Mouse (Mus musculus) spleen, adult 2 months (tissue): ENCODE results near the gene Vash2. TPM values are rescaled to one million over a fixed set of nuclear protein-coding genes. Genes with fewer than 3 reads are reported as not detected.

ENCODE experiments used
- DNase-seq, 2 experiments: peaks; one replicate each; pipeline versions ENCODE4 v3.0.0 to v3.0.0-alpha.2; 2012 to 2021; ENCODE audit warnings: low spot score in 2 of 2, low read depth in 1 of 2
- H3K27ac ChIP-seq: fragments of 200-500 bp; 2 replicates; pipeline ENCODE4 v1.5.1; 2012; ENCODE audit warnings: low read length, inconsistent platforms; ENCODE audit not compliant: insufficient read depth
- H3K27me3 ChIP-seq: fragments of 200-500 bp; 2 replicates; pipeline ENCODE4 v1.6.1; 2012; ENCODE audit warnings: mild to moderate bottlenecking, moderate library complexity, low read length, inconsistent platforms; ENCODE audit not compliant: control insufficient read depth, insufficient read depth
- H3K36me3 ChIP-seq: fragments of 200-500 bp; 2 replicates; pipeline ENCODE4 v1.6.1; 2012; ENCODE audit warnings: mild to moderate bottlenecking, low read length, inconsistent platforms; ENCODE audit not compliant: control insufficient read depth, insufficient read depth
- H3K4me1 ChIP-seq: fragments of 200-500 bp; 2 replicates; pipeline ENCODE4 v1.6.1; 2011; ENCODE audit warnings: inconsistent platforms; ENCODE audit not compliant: control insufficient read depth, insufficient read depth, insufficient read length
- H3K4me3 ChIP-seq: fragments of 200-500 bp; 2 replicates; pipeline ENCODE4 v1.5.1; 2011; ENCODE audit warnings: mild to moderate bottlenecking, inconsistent platforms; ENCODE audit not compliant: insufficient read depth, insufficient read length; ENCODE audit errors: extremely low read depth
- CTCF ChIP-seq: fragments of 200-500 bp; IDR thresholded peaks from 2 replicates; pipeline ENCODE4 v1.5.1; 2011; ENCODE audit warnings: mild to moderate bottlenecking, inconsistent platforms; ENCODE audit not compliant: insufficient read depth, insufficient read length, insufficient replicate concordance; ENCODE audit errors: extremely low read depth
- POLR2A ChIP-seq: fragments of 200-500 bp; IDR thresholded peaks from 2 replicates; pipeline ENCODE4 v1.6.1; 2011; ENCODE audit warnings: low read depth, low read length, inconsistent platforms
- WGBS: fragments of 180-500 bp; shearing (Covaris S2); methylation state at CpG from one replicate; pipeline ENCODE4 v1.1.7; 2018; 5-methylcytosine and 5-hydroxymethylcytosine counted together
- polyA plus RNA-seq: library from polyadenylated mRNA; depleted of rRNA; stranded (reverse); fragments of >200 nt; gene quantifications from 2 replicates; pipeline ENCODE4 v1.2.3, GENCODE M21; 2012; rRNA removed

The Vash2 gene
- polyA plus RNA-seq, 1 experiment, result 0.56 TPM

- Histone ChIP-seq H3K27me3 (no peaks in the 10 kb centered on the region), H3K4me3 (peak overlapping the region; percentile 78), H3K4me1 (peaks cover 7% of the 10 kb centered on the region; the same call in 1 of the 2 replicates), H3K27ac (no peak overlapping the region), H3K36me3 (no peaks in the 10 kb centered on the region)
- no peak for TF ChIP-seq POLR2A
- no peak for TF ChIP-seq CTCF
- DNase-seq, result no peak
- WGBS, result 39% methylated on average over 6 of the region's 6 CpGs
Measured at GRCm38 (mm10) chr1:190910836-190911235, 68.3 kb downstream of the Vash2 start.

- no peak for TF ChIP-seq CTCF
- TF ChIP-seq POLR2A, result no peak
- Histone ChIP-seq H3K4me3 (no peak overlapping the region), H3K36me3 (no peaks in the 10 kb centered on the region; the same call in none of the 2 replicates), H3K27ac (no peak overlapping the region), H3K4me1 (no peaks in the 10 kb centered on the region), H3K27me3 (no peaks in the 10 kb centered on the region)
- 94% methylated on average over 16 of the region's 16 CpGs for WGBS
- no peak for DNase-seq
Measured at GRCm38 (mm10) chr1:190904714-190905113, 74.4 kb downstream of the Vash2 start.

- Histone ChIP-seq H3K4me3 (no peak overlapping the region), H3K4me1 (no peaks in the 10 kb centered on the region), H3K27me3 (no peaks in the 10 kb centered on the region), H3K36me3 (no peaks in the 10 kb centered on the region; the same call in none of the 2 replicates), H3K27ac (no peak overlapping the region)
- 97% methylated on average over 3 of the region's 3 CpGs for WGBS
- DNase-seq, result no peak
- TF ChIP-seq POLR2A (no peak), CTCF (no peak)
Measured at GRCm38 (mm10) chr1:190904136-190904535, 75.0 kb downstream of the Vash2 start.

GRCm38 (mm10) chr1:190901082-190901481 lies 78.0 kb downstream of the Vash2 start:
- no peak overlapping the region for H3K27ac ChIP-seq
- DNase-seq, result no peak
- H3K4me1 ChIP-seq, result no peaks in the 10 kb centered on the region
- 88% methylated on average over 2 of the region's 2 CpGs for WGBS
- TF ChIP-seq POLR2A (no peak), CTCF (no peak)
- H3K4me3 ChIP-seq, result no peak overlapping the region
- H3K27me3 ChIP-seq, result no peaks in the 10 kb centered on the region
- H3K36me3 ChIP-seq, result peaks cover 2% of the 10 kb centered on the region

DNA sequence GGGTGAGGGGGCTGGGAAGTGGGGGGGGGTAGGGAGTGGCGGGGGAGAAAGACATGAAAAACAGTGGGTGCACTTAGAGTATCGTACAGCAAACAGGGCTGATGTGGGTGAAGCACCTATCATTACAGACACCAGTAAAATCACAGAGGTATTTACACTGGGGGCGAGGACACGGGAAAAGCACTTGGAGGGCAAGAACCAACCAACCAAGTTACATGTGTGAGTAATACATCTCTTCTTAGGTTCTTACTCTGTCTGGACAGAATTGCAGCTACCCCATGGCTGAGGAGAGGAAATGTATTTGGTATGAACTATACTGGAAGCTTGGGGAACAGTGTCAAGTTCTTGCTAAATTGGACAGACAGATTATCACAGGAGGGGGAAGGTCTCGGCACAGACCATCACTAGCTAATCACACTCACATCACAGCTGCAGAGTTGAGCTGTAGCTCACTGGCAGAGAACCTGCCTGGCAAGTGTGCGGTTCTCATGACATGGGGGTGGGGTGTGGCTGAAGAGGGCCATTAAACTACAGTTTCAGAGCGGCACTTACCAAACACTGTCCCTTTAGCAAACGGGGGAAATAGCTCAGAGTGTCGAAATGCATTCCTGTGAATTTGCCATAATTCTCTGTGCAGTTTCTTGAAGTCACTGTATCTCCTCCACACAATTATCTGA lies 80.1 kb downstream of the Vash2 start:
- Histone ChIP-seq H3K4me3 (no peak overlapping the region), H3K4me1 (no peaks in the 10 kb centered on the region), H3K27me3 (no peaks in the 10 kb centered on the region), H3K27ac (no peak overlapping the region), H3K36me3 (peaks cover 2% of the 10 kb centered on the region)
- 89% methylated on average over 9 of the region's 9 CpGs for WGBS
- TF ChIP-seq POLR2A (no peak), CTCF (no peak)
- no peak for DNase-seq

- Histone ChIP-seq H3K27ac (no peak overlapping the region), H3K4me1 (no peaks in the 10 kb centered on the region), H3K36me3 (peaks cover 2% of the 10 kb centered on the region; the same call in 1 of the 2 replicates), H3K27me3 (no peaks in the 10 kb centered on the region), H3K4me3 (no peak overlapping the region)
- no peak for DNase-seq
- WGBS, result 96% methylated on average over 3 of the region's 3 CpGs
- TF ChIP-seq POLR2A, result no peak
- no peak for TF ChIP-seq CTCF
Measured at GRCm38 (mm10) chr1:190898186-190898585, 80.9 kb downstream of the Vash2 start.

Other genes starting within 250 kb of the Vash2 start
- 3.8 and 6.4 TPM in 2 replicates for gene Rps6kc1, start 67.5 kb downstream of the Vash2 start, polyA plus RNA-seq
- gene Angel2, start 54.2 kb downstream of the Vash2 start, polyA plus RNA-seq, result 20.2 and 20.5 TPM in 2 replicates
- 15.6 and 26.4 TPM in 2 replicates for gene Flvcr1, start 46.9 kb upstream of the Vash2 start, polyA plus RNA-seq
- gene Spata45, start 57.3 kb upstream of the Vash2 start, polyA plus RNA-seq, result not detected in 2 replicates
- gene Tatdn3, start 83.6 kb upstream of the Vash2 start, polyA plus RNA-seq, result 2.2 and 2.6 TPM in 2 replicates
- 1.4 and 3.5 TPM in 2 replicates for gene Nsl1, start 83.7 kb upstream of the Vash2 start, polyA plus RNA-seq
- 22.7 and 30.7 TPM in 2 replicates for gene Batf3, start 118.6 kb upstream of the Vash2 start, polyA plus RNA-seq
- gene Fam71a, start 185.5 kb upstream of the Vash2 start, polyA plus RNA-seq, result not detected in 2 replicates
- 1.6 and 2.3 TPM in 2 replicates for gene Atf3, start 238.7 kb upstream of the Vash2 start, polyA plus RNA-seq